Mouse (Mus musculus) c-Kit-positive CD71-positive TER-119-negative erythroid progenitor cells, embryonic 14.5 days (primary cell): ENCODE measurements at regions not wholly inside any gene's neighbourhood (a gene's known extent, or its start where the extent isn't known, plus 50 kb on each side); places are given as distances from the start of the nearest gene placed in this dataset.

Experiments
- DNase-seq: peaks from one replicate; pipeline ENCODE4 v3.0.0-alpha.2; 2013; ENCODE audit warnings: low read depth

GRCm38 (mm10) chr16:51315608-51316007 is 715.4 kb upstream of the Cblb start:
- peak; percentile 6 for DNase-seq

GRCm38 (mm10) chr16:51332262-51332661 is 698.8 kb upstream of the Cblb start:
- DNase-seq: no peak

GRCm38 (mm10) chr16:51334972-51335371 is 696.1 kb upstream of the Cblb start:
- DNase-seq: no peak

- DNase-seq: no peak
Observed at GRCm38 (mm10) chr16:51347120-51347519, 683.9 kb upstream of the Cblb start.

- DNase-seq: no peak
Observed at GRCm38 (mm10) chr16:51352151-51352550, 678.9 kb upstream of the Cblb start.

- DNase-seq: no peak
Observed at GRCm38 (mm10) chr16:51353791-51354190, 677.2 kb upstream of the Cblb start.

GRCm38 (mm10) chr16:51370070-51370469 is 661.0 kb upstream of the Cblb start:
- no peak for DNase-seq

GRCm38 (mm10) chr16:51386456-51386855 is 644.6 kb upstream of the Cblb start:
- DNase-seq: no peak

- no peak for DNase-seq
Observed at GRCm38 (mm10) chr16:51387498-51387897, 643.5 kb upstream of the Cblb start.

- no peak for DNase-seq
Observed at GRCm38 (mm10) chr16:51393871-51394270, 637.2 kb upstream of the Cblb start.
